Mouse (Mus musculus): ENCODE data around the gene Pax5. TPM values are rescaled to one million over a fixed set of nuclear protein-coding genes. Genes with fewer than 3 reads are reported as not detected.
A peak's percentile ranks its signal among the peaks of the same experiment; 100 is the strongest.
"Not testable (repeated sequence)": the region's sequence is repeated elsewhere in the genome, so short reads cannot be mapped to it uniquely, and the experiment has no call there.

Gene Pax5
- polyA plus RNA-seq (2015; fragmentation: Nextera tagmentation; extraction: Ambion mirVana) = 0.07 TPM in 1 of 2 replicates, not detected in the other

- Histone ChIP-seq H3K27me3 (ENCODE audit: control insufficient read depth, insufficient read depth, low read length) (peaks cover 50% of the 10 kb centered on the region), H3K4me2 (replicated peaks; ENCODE audit: low read depth) (no peak within 1 kb of the TSS), H3K9ac (ENCODE audit: low read length) (no peak within 1 kb of the TSS), H3K36me3 (ENCODE audit: control insufficient read depth, insufficient read depth, low read length) (no peaks in the 10 kb centered on the region), H3K27ac (replicated peaks) (no peak within 1 kb of the TSS), H3K4me3 (ENCODE audit: low read depth, low read length) (no peak within 1 kb of the TSS), H3K4me1 (replicated peaks; ENCODE audit: control insufficient read depth, insufficient read depth) (no peaks in the 10 kb centered on the region), H3K9me3 (ENCODE audit: control insufficient read depth, low read length) (no peaks in the 10 kb centered on the region)
- DNase-seq (ENCODE audit: low spot score) (no peak), ATAC-seq (ENCODE audit: low FRiP score, low TSS enrichment) (no peak)
- WGBS = 34% methylated on average over 16 of the region's 16 CpGs
- TF ChIP-seq CTCF (IDR thresholded peaks at IDR 0.05; ENCODE audit: low read depth) (no peak), EP300 (optimal IDR thresholded peaks at IDR 0.05) (no peak)
Observed at GRCm38 (mm10) chr4:44709740-44710700, at the start of gene Pax5. Gene Pax5, minus strand, starts transcription at chr4:44710487.

- not testable (repeated sequence) for DNase-seq (ENCODE audit: low spot score); H3K9me3 ChIP-seq (ENCODE audit: control insufficient read depth, low read length); H3K4me1 ChIP-seq (replicated peaks; ENCODE audit: control insufficient read depth, insufficient read depth); ATAC-seq (ENCODE audit: low FRiP score, low TSS enrichment); H3K27me3 ChIP-seq (ENCODE audit: control insufficient read depth, insufficient read depth, low read length); H3K36me3 ChIP-seq (ENCODE audit: control insufficient read depth, insufficient read depth, low read length)
- H3K27ac ChIP-seq (replicated peaks) = peak overlapping the region; percentile 97
- 6% methylated on average over 10 of the region's 10 CpGs for WGBS
- peak overlapping the region; percentile 91 for H3K4me3 ChIP-seq (ENCODE audit: low read depth, low read length)
- H3K4me2 ChIP-seq (replicated peaks; ENCODE audit: low read depth) = peak overlapping the region; percentile 83
- peak overlapping the region; percentile 93 for H3K9ac ChIP-seq (ENCODE audit: low read length)
Observed at GRCm38 (mm10) chr4:44757131-44757530, 46.8 kb upstream of the Pax5 start.

- WGBS = under 1% methylated on average over 60 of the region's 60 CpGs
Observed at GRCm38 (mm10) chr4:44756134-44756951, 46.1 kb upstream of the Pax5 start.

GRCm38 (mm10) chr4:44755553-44756133 lies 45.4 kb upstream of the Pax5 start, which contains the start of gene Zcchc7:
Gene Zcchc7, plus strand, starts transcription at chr4:44755877.
- ATAC-seq (ENCODE audit: low FRiP score, low TSS enrichment) (peak; percentile 63), DNase-seq (ENCODE audit: low spot score) (no peak)
- 3% methylated on average over 15 of the region's 15 CpGs for WGBS
- H3K27me3 ChIP-seq (ENCODE audit: control insufficient read depth, insufficient read depth, low read length) = no peaks in the 10 kb centered on the region
- peak within 1 kb of the TSS; percentile 93 for H3K9ac ChIP-seq (ENCODE audit: low read length)
- H3K9me3 ChIP-seq (ENCODE audit: control insufficient read depth, low read length) = no peaks in the 10 kb centered on the region
- peak within 1 kb of the TSS; percentile 91 for H3K4me3 ChIP-seq (ENCODE audit: low read depth, low read length)
- TF ChIP-seq CTCF (IDR thresholded peaks at IDR 0.05; ENCODE audit: low read depth) (no peak), EP300 (optimal IDR thresholded peaks at IDR 0.05) (no peak)
- no peaks in the 10 kb centered on the region for H3K36me3 ChIP-seq (ENCODE audit: control insufficient read depth, insufficient read depth, low read length)
- peak within 1 kb of the TSS; percentile 97 for H3K27ac ChIP-seq (replicated peaks)
- H3K4me1 ChIP-seq (replicated peaks; ENCODE audit: control insufficient read depth, insufficient read depth) = no peaks in the 10 kb centered on the region
- H3K4me2 ChIP-seq (replicated peaks; ENCODE audit: low read depth) = peak within 1 kb of the TSS; percentile 83

More at GRCm38 (mm10) chr4:44756134-44756951, 46.1 kb upstream of the Pax5 start:
- Histone ChIP-seq H3K27ac (replicated peaks) (peak overlapping the region; percentile 97), H3K4me3 (ENCODE audit: low read depth, low read length) (peak overlapping the region; percentile 91), H3K4me1 (replicated peaks; ENCODE audit: control insufficient read depth, insufficient read depth) (no peaks in the 10 kb centered on the region), H3K4me2 (replicated peaks; ENCODE audit: low read depth) (peak overlapping the region; percentile 83), H3K27me3 (ENCODE audit: control insufficient read depth, insufficient read depth, low read length) (no peaks in the 10 kb centered on the region), H3K9me3 (ENCODE audit: control insufficient read depth, low read length) (no peaks in the 10 kb centered on the region), H3K36me3 (ENCODE audit: control insufficient read depth, insufficient read depth, low read length) (no peaks in the 10 kb centered on the region), H3K9ac (ENCODE audit: low read length) (peak overlapping the region; percentile 93)
- TF ChIP-seq EP300 (optimal IDR thresholded peaks at IDR 0.05) (no peak), CTCF (IDR thresholded peaks at IDR 0.05; ENCODE audit: low read depth) (peak; percentile 39)
- DNase-seq (ENCODE audit: low spot score) (peak; percentile 94), ATAC-seq (ENCODE audit: low FRiP score, low TSS enrichment) (peak; percentile 99)

GRCm38 (mm10) chr4:44740471-44740870 lies 30.2 kb upstream of the Pax5 start:
- 73% methylated on average over 1 of the region's 1 CpGs for WGBS
- Histone ChIP-seq H3K36me3 (ENCODE audit: control insufficient read depth, insufficient read depth, low read length) (no peaks in the 10 kb centered on the region), H3K4me3 (ENCODE audit: low read depth, low read length) (no peak overlapping the region), H3K9ac (ENCODE audit: low read length) (no peak overlapping the region), H3K27ac (replicated peaks) (no peak overlapping the region), H3K9me3 (ENCODE audit: control insufficient read depth, low read length) (no peaks in the 10 kb centered on the region), H3K4me2 (replicated peaks; ENCODE audit: low read depth) (no peak overlapping the region), H3K27me3 (ENCODE audit: control insufficient read depth, insufficient read depth, low read length) (no peaks in the 10 kb centered on the region), H3K4me1 (replicated peaks; ENCODE audit: control insufficient read depth, insufficient read depth) (no peaks in the 10 kb centered on the region)
- ATAC-seq (ENCODE audit: low FRiP score, low TSS enrichment) = no peak
- DNase-seq (ENCODE audit: low spot score) = no peak
- no peak for TF ChIP-seq EP300 (optimal IDR thresholded peaks at IDR 0.05)
- no peak for TF ChIP-seq CTCF (IDR thresholded peaks at IDR 0.05; ENCODE audit: low read depth)
